Mouse (Mus musculus) MEL (cell line): ENCODE measurements around the gene Uggt2.

Experiments
- CHD1 ChIP-seq: IDR thresholded peaks from 2 replicates; pipeline ENCODE4 v1.6.1; 2012; ENCODE audit warnings: low read depth, mild to moderate bottlenecking, inconsistent platforms, low read length, improper control_type of control experiment
- CTCF ChIP-seq, 3 experiments: IDR thresholded peaks in 2 of 3; conservative IDR thresholded peaks in 1 of 3; 2 replicates each; pipeline ENCODE4 v1.5.1; 2011 to 2012; ENCODE audit warnings: low read length in 3 of 3, low read depth in 2 of 3, mild to moderate bottlenecking in 2 of 3, improper control_type of control experiment in 1 of 3, inconsistent platforms in 1 of 3, mixed read lengths in 1 of 3, moderate library complexity in 1 of 3; ENCODE audit not compliant: control insufficient read depth in 1 of 3, insufficient read depth in 1 of 3, poor library complexity in 1 of 3, severe bottlenecking in 1 of 3
- E2F4 ChIP-seq: IDR thresholded peaks from 2 replicates; pipeline ENCODE4 v1.6.1; 2011; ENCODE audit warnings: low read depth, low read length, improper control_type of control experiment, borderline replicate concordance
- EP300 ChIP-seq, 2 experiments: IDR thresholded peaks; 2 replicates each; pipeline ENCODE4 v1.6.1; 2011; ENCODE audit warnings: improper control_type of control experiment in 2 of 2, low read length in 2 of 2, low read depth in 1 of 2, mild to moderate bottlenecking in 1 of 2
- ETS1 ChIP-seq: IDR thresholded peaks from 2 replicates; pipeline ENCODE4 v1.6.1; 2012; ENCODE audit warnings: low read depth, mild to moderate bottlenecking, inconsistent platforms, low read length, improper control_type of control experiment, moderate library complexity
- KAT2A ChIP-seq: conservative IDR thresholded peaks from 2 replicates; pipeline ENCODE4 v1.6.1; 2012; ENCODE audit warnings: low read depth, low read length, improper control_type of control experiment, inconsistent platforms
- MEF2A ChIP-seq: IDR thresholded peaks from 2 replicates; pipeline ENCODE4 v1.6.1; 2014; ENCODE audit warnings: low read depth, mild to moderate bottlenecking, inconsistent platforms, low read length, improper control_type of control experiment; ENCODE audit not compliant: poor library complexity, insufficient replicate concordance, severe bottlenecking; ENCODE audit errors: extremely low read depth
- MXI1 ChIP-seq: IDR thresholded peaks from 2 replicates; pipeline ENCODE4 v1.6.1; 2011; ENCODE audit warnings: mild to moderate bottlenecking, low read depth, low read length, improper control_type of control experiment
- MYB ChIP-seq: IDR thresholded peaks from 2 replicates; pipeline ENCODE4 v1.6.1; 2011; ENCODE audit warnings: mild to moderate bottlenecking, low read depth, low read length, improper control_type of control experiment
- POLR2A ChIP-seq, 2 experiments: IDR thresholded peaks; 2 replicates each; pipeline ENCODE4 v1.6.1; 2011 to 2012; ENCODE audit warnings: low read length in 2 of 2, mild to moderate bottlenecking in 2 of 2, control low read depth in 1 of 2, improper control_type of control experiment in 1 of 2, low read depth in 1 of 2, moderate library complexity in 1 of 2; ENCODE audit not compliant: control insufficient read depth in 1 of 2, insufficient read depth in 1 of 2, poor library complexity in 1 of 2
- POLR2AphosphoS2 ChIP-seq: IDR thresholded peaks from 2 replicates; pipeline ENCODE4 v1.6.1; 2011; ENCODE audit warnings: low read length, improper control_type of control experiment
- TAL1 ChIP-seq: IDR thresholded peaks from 2 replicates; pipeline ENCODE4 v1.6.1; 2012; ENCODE audit warnings: mild to moderate bottlenecking, inconsistent platforms, low read length, moderate library complexity, mixed read lengths
- TCF12 ChIP-seq: IDR thresholded peaks from 2 replicates; pipeline ENCODE4 v1.6.1; 2014; ENCODE audit warnings: low read depth, mild to moderate bottlenecking, inconsistent platforms, low read length, improper control_type of control experiment, moderate library complexity
- ZC3H11A ChIP-seq: IDR thresholded peaks from 2 replicates; pipeline ENCODE4 v1.6.1; 2012; ENCODE audit warnings: low read depth, mild to moderate bottlenecking, inconsistent platforms, low read length, improper control_type of control experiment

DNA sequence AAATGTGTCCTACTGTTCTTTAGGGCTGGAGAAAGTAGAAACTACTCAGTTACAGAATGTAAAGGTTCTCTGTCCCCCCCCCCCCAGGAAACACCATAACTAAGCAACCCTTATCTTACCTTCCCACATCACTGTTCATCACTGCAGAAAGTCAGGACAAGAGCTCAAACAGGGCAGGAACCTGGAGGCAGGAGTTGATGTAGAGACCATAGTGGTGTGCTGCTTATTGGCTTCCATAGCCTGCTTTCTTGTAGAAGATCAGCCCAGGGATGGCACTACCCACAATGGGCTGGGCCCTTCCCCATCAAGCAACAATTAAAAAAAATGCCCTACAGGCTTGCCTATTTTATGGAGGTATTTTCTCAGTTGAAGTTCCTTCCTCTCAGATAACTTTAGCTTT is 115.8 kb downstream of the Uggt2 start:
- TF ChIP-seq E2F4: no peak
- no peak for TF ChIP-seq EP300 (IDR thresholded peaks at IDR 0.05; ENCODE audit: low read depth in 1 of 2, low read length in 2 of 2)
- no peak for TF ChIP-seq KAT2A
- no peak for TF ChIP-seq ETS1
- no peak for TF ChIP-seq MEF2A
- no peak for TF ChIP-seq CTCF (IDR thresholded peaks at IDR 0.05 in 2 of 3, conservative IDR thresholded peaks at IDR 0.05 in 1 of 3; ENCODE audit: control insufficient read depth in 1 of 3, insufficient read depth in 1 of 3, low read depth in 2 of 3, low read length in 3 of 3, poor library complexity in 1 of 3, severe bottlenecking in 1 of 3)
- no peak for TF ChIP-seq MYB
- TF ChIP-seq TAL1: no peak
- no peak for TF ChIP-seq ZC3H11A
- TF ChIP-seq POLR2AphosphoS2: no peak
- no peak for TF ChIP-seq TCF12
- no peak for TF ChIP-seq CHD1
- TF ChIP-seq POLR2A (IDR thresholded peaks at IDR 0.05; ENCODE audit: control insufficient read depth in 1 of 2, insufficient read depth in 1 of 2, low read depth in 1 of 2, low read length in 2 of 2, poor library complexity in 1 of 2): no peak
- TF ChIP-seq MXI1: no peak
